Mouse (Mus musculus) right cerebral cortex, adult 18-20 months (tissue): ENCODE data around the gene Gm7138.
"Not testable (repeated sequence)": the region's sequence is repeated elsewhere in the genome, so short reads cannot be mapped to it uniquely, and the experiment has no call there.

ENCODE experiments used
- DNase-seq: peaks from one replicate; pipeline ENCODE4 v3.0.0; 2022; ENCODE audit warnings: mixed read lengths

Gm7138 gene

DNA sequence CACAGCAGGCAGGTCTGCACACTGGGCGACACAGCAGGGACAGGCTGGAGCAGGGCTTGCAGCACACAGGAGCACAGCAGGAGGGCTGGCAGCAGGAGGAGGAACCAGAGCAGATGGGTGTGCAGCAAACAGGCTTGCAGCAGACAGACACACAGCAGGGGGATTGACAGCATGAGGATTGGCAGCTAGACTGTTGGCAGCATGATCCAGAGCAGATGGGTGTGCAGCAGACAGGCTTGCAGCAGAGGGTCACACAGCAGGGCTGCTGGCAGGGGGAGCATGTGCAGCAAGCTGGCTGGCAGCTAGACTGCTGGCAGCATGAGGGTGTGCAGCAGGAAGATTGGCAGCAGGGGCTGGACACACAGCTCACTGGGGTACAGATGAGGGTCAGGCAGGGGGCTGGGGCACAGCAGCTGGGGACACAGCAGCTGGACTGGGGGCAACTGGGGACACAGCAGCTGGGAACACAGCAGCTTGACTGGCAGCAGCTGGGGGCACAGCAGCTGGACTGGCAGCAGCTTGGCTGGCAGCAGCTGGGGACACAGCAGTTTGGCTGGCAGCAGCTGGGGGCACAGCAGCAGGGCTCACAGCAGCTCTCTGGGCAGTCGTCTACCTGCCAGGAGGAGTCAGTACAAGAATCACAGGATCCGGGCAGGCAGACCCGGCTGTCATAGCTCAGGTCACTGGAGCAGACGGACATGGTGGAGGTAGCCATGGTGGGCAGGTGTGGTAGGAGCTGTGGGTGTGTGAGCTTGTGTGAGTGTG is 34.6 kb downstream of the Gm7138 start, which contains the start of gene Gm18596:
Gene Gm18596, minus strand, starts transcription at position 715 of the 765 bp plus-strand sequence.
- not testable (repeated sequence) for DNase-seq

DNA sequence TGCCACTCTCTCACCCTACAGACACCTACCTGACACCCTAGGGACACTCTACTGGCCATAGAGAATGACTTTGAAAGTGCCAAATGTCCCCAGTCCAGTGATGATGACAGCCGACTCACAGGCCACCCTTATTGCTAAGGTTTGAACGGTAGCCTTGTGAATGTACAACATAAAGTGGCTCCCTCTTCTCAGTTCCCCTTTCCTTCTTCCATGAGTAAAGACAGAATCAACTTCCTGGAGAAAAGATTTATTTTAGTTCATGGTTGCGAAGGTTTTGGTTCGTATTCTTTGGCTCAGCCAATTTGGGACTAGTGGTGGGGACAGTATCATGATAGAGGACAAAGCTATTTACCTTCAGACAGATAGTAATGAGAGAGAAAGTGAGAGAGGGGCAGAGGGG is 37.8 kb downstream of the Gm7138 start:
- no peak for DNase-seq

DNA sequence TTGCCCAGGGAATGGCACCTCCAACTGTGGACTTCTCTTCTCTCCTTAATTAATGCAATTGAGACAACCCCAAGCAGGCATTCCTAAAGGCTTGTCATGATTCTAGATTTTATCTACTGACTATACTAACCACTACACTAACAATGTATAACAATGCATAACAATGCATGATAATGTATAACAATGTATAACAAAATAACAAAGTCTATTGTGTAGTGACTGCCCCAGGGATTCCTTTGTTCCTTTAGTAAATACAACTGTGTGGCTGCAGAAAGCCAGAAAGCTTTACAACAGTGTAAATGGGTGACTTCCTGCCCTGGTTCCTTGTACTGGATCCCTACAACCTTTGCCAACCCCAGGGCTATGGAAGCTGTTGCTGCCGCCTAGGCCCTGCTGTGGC is 40.8 kb downstream of the Gm7138 start:
- DNase-seq = no peak

DNA sequence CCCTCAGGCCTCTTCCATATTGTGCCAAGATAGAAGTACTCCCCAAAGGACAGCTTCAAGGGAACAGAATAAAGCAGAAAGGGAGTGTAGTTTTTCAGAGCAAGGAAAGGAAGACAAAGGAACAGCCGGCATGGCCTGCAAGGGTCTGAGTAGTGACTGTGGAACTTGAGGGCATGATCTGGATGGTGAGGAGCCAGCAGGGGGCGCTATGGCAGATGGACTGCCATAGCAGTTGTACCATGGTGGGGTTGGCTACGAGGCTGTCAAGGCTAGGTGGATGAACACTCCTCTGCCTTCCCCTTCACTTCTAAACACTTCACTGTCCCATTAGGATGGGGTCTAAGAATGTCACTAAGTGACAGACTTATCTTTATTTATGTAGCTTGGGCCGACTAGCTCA is 47.5 kb downstream of the Gm7138 start:
- no peak for DNase-seq

DNA sequence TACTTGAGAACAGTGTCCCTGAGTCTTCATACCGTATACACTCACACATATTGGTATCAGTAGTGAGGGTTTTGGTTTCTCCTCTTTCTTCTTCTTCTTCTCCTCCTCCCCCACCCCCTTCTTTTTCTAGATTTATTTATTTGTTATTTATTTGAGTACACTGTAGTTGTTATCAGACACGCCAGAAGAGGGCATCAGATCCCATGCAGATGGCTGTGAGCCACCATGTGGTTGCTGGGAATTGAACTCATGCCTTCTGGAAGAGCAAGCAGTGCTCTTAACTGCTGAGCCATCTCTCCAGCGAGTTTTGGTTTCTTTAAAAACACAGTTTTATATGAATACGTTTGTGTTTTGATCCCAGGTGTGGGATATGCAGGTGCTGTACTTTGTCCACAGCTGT is 48.5 kb downstream of the Gm7138 start:
- DNase-seq = no peak
